Mouse (Mus musculus) spleen, adult 2 months (tissue): ENCODE data around the gene Xlr4a.
"Not testable (repeated sequence)": the region's sequence is repeated elsewhere in the genome, so short reads cannot be mapped to it uniquely, and the experiment has no call there.

Experiments used
- CTCF ChIP-seq: fragments of 200-500 bp; IDR thresholded peaks from 2 replicates; pipeline ENCODE4 v1.5.1; 2011; ENCODE audit warnings: mild to moderate bottlenecking, inconsistent platforms; ENCODE audit not compliant: insufficient read depth, insufficient read length, insufficient replicate concordance; ENCODE audit errors: extremely low read depth
- POLR2A ChIP-seq: fragments of 200-500 bp; IDR thresholded peaks from 2 replicates; pipeline ENCODE4 v1.6.1; 2011; ENCODE audit warnings: low read depth, low read length, inconsistent platforms

GRCm38 (mm10) chrX:73116747-73117146, 34.5 kb upstream of the Xlr4a start, which contains the start of gene Gm14685:
- not testable (repeated sequence) for TF ChIP-seq CTCF, POLR2A
